ENCODE assay signal across 13 mouse cellular contexts in the genomic region with DNA sequence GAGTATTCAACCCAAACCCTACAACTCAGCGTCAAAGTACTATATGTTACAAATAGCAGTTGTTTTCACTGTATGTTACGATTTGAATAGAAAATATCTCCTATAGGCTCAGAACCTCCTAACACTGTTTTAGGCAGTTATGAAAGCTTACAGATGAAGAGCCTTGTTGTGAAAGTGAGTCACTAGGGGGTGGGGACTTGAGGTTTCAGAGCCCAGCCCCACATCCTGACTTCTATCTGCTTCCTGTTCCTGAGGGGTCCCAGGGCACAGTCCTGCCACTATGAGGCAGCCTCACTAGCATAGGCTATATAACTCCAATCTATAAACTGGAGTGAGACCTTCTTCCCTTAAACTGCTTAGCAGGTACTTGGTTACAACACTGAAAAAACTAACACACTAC. TPM values are rescaled to one million over a fixed set of nuclear protein-coding genes. Genes with fewer than 3 reads are reported as not detected.
DNase-seq lines count a peak whose midpoint lies in the region; ATAC-seq and TF ChIP-seq lines count a peak whose summit lies in the region.
"Had no signal": no experiment of that assay in that cellular context is flagged by ENCODE, and none has a peak within 500 bp of the region (broad histone marks: within the 10 kb centered on the region; RNA-seq: fewer than 3 reads in every experiment).

No protein-coding gene starts in this region.

- WGBS in hindbrain, postnatal 0 days: 94% methylated on average over 2 of the region's 2 CpGs
- WGBS in midbrain, postnatal 0 days: 97% methylated on average over 2 of the region's 2 CpGs
- 94% methylated on average over 2 of the region's 2 CpGs for WGBS in kidney, embryonic 15.5 days

- H3K4me3 ChIP-seq in bone marrow macrophage, adult 2 months (ENCODE audit: insufficient read depth, low read length): peak overlapping the region; percentile 22
- no peak overlapping the region for H3K4me3 ChIP-seq in hindbrain, postnatal 0 days (ENCODE audit: low read length)
- H3K4me3 ChIP-seq in midbrain, postnatal 0 days (ENCODE audit: low read depth, low read length): no peak overlapping the region
- no peak overlapping the region for H3K4me3 ChIP-seq in kidney, embryonic 15.5 days (replicated peaks)

- no peak for ATAC-seq in hindbrain, postnatal 0 days
- ATAC-seq in midbrain, postnatal 0 days (ENCODE audit: low FRiP score): no peak
- no peak for ATAC-seq in kidney, embryonic 15.5 days (replicated peaks; ENCODE audit: low FRiP score)
- ATAC-seq: forebrain, postnatal 0 days; midbrain, embryonic 16.5 days had no signal

- no peaks in the 10 kb centered on the region for H3K9me3 ChIP-seq in hindbrain, postnatal 0 days (ENCODE audit: low read length)
- H3K9me3 ChIP-seq in midbrain, postnatal 0 days (ENCODE audit: low read length): no peaks in the 10 kb centered on the region
- no peaks in the 10 kb centered on the region for H3K9me3 ChIP-seq in kidney, embryonic 15.5 days (replicated peaks)

- H3K9ac ChIP-seq in hindbrain, postnatal 0 days (replicated peaks; ENCODE audit: low read length): no peak overlapping the region
- H3K9ac ChIP-seq in midbrain, postnatal 0 days (replicated peaks; ENCODE audit: low read length, poor library complexity, severe bottlenecking): no peak overlapping the region
- H3K9ac ChIP-seq in kidney, embryonic 15.5 days: no peak overlapping the region
- H3K9ac ChIP-seq: forebrain, postnatal 0 days; hindbrain, embryonic 14.5 days had no signal

- peak; percentile 7 for DNase-seq in kidney, adult 9 months
- DNase-seq in kidney, postnatal 25 days: no peak
- DNase-seq in lung, postnatal 10 days: peak; percentile 28
- DNase-seq in thymus, postnatal 10 days (ENCODE audit: low spot score in 2 of 2): peak; percentile 65 to 71
- no peak for DNase-seq in hindbrain, postnatal 0 days (ENCODE audit: low spot score)
- no peak for DNase-seq in midbrain, postnatal 0 days (ENCODE audit: low spot score)
- DNase-seq: cerebellum, adult 8-10 months; forebrain, postnatal 0 days; layer of hippocampus, postnatal 36 days had no signal

- no peaks in the 10 kb centered on the region for H3K27me3 ChIP-seq in hindbrain, postnatal 0 days (ENCODE audit: insufficient read depth, low read length)
- H3K27me3 ChIP-seq in midbrain, postnatal 0 days (ENCODE audit: insufficient read depth, low read length): no peaks in the 10 kb centered on the region
- H3K27me3 ChIP-seq in kidney, embryonic 15.5 days: 0 out of 2 replicates have a peak, but pooled peaks cover 6% of the 10 kb centered on the region

- no peaks in the 10 kb centered on the region for H3K36me3 ChIP-seq in hindbrain, postnatal 0 days (ENCODE audit: insufficient read depth, low read length)
- H3K36me3 ChIP-seq in midbrain, postnatal 0 days (ENCODE audit: insufficient read depth, low read length): no peaks in the 10 kb centered on the region
- H3K36me3 ChIP-seq in kidney, embryonic 15.5 days: no peaks in the 10 kb centered on the region

- peaks cover 27% of the 10 kb centered on the region for H3K4me1 ChIP-seq in bone marrow macrophage, adult 2 months (ENCODE audit: control insufficient read depth, insufficient read depth, low read length)
- H3K4me1 ChIP-seq in hindbrain, postnatal 0 days (ENCODE audit: insufficient read depth, low read length): no peaks in the 10 kb centered on the region
- peaks cover 3% of the 10 kb centered on the region for H3K4me1 ChIP-seq in midbrain, postnatal 0 days (ENCODE audit: insufficient read depth, low read length)
- peaks cover 12% of the 10 kb centered on the region for H3K4me1 ChIP-seq in kidney, embryonic 15.5 days

- no peak overlapping the region for H3K4me2 ChIP-seq in hindbrain, postnatal 0 days (ENCODE audit: low read depth, low read length)
- no peak overlapping the region for H3K4me2 ChIP-seq in midbrain, postnatal 0 days (ENCODE audit: low read depth, low read length, poor library complexity, severe bottlenecking)
- no peak overlapping the region for H3K4me2 ChIP-seq in kidney, embryonic 15.5 days

- 0 out of 2 replicates have a peak overlapping the region, but pooled peaks have one; percentile 38 for H3K27ac ChIP-seq in bone marrow macrophage, adult 2 months (ENCODE audit: insufficient read depth, low read depth, low read length)
- H3K27ac ChIP-seq in hindbrain, postnatal 0 days: no peak overlapping the region
- H3K27ac ChIP-seq in midbrain, postnatal 0 days (ENCODE audit: low read depth, low read length): no peak overlapping the region
- no peak overlapping the region for H3K27ac ChIP-seq in kidney, embryonic 15.5 days
- H3K27ac ChIP-seq: hindbrain, embryonic 14.5 days had no signal

- TF ChIP-seq POLR2A in bone marrow macrophage, adult 2 months (IDR thresholded peaks at IDR 0.05; ENCODE audit: borderline replicate concordance, low read depth, low read length): no peak

- TF ChIP-seq CTCF in bone marrow macrophage, adult 2 months (IDR thresholded peaks at IDR 0.05; ENCODE audit: low read depth, low read length): no peak
- TF ChIP-seq CTCF in hindbrain, postnatal 0 days (IDR thresholded peaks at IDR 0.05; ENCODE audit: low read depth): no peak
- TF ChIP-seq CTCF in midbrain, postnatal 0 days (IDR thresholded peaks at IDR 0.05): no peak

RNA-seq across cellular contexts. Expression of a gene that starts 1.8 kb away (rescaled TPM):
- polyA plus RNA-seq in bone marrow macrophage, adult 2 months (2012; ENCODE audit: insufficient read depth, insufficient read length, missing spikeins): 27.2 and 29.5 TPM in 2 replicates
- total RNA-seq in hindbrain, postnatal 0 days (2014; rRNA removed): 41.7 and 49.4 TPM in 2 replicates
- 35.5 and 36.5 TPM in 2 replicates for polyA plus RNA-seq in hindbrain, postnatal 0 days (2015; fragmentation: Nextera tagmentation; extraction: Ambion mirVana)
- 57.5 and 71.7 TPM in 2 replicates for total RNA-seq in midbrain, postnatal 0 days (2014; rRNA removed)
- 38.2 and 40.0 TPM in 2 replicates for polyA plus RNA-seq in midbrain, postnatal 0 days (2015; fragmentation: Nextera tagmentation; extraction: Ambion mirVana)
- polyA plus RNA-seq in kidney, embryonic 15.5 days (2015; fragmentation: Nextera tagmentation; extraction: Ambion mirVana): 28.0 and 29.9 TPM in 2 replicates

RNA-seq across cellular contexts. Expression of a gene that starts 1.9 kb away (rescaled TPM):
- not detected in 2 replicates for polyA plus RNA-seq in bone marrow macrophage, adult 2 months (2012; ENCODE audit: insufficient read depth, insufficient read length, missing spikeins)
- 0.72 TPM in 1 of 2 replicates, not detected in the other for total RNA-seq in hindbrain, postnatal 0 days (2014; rRNA removed)
- polyA plus RNA-seq in hindbrain, postnatal 0 days (2015; fragmentation: Nextera tagmentation; extraction: Ambion mirVana): 0.13 TPM in 1 of 2 replicates, not detected in the other
- not detected in 2 replicates for total RNA-seq in midbrain, postnatal 0 days (2014; rRNA removed)
- polyA plus RNA-seq in midbrain, postnatal 0 days (2015; fragmentation: Nextera tagmentation; extraction: Ambion mirVana): not detected in 2 replicates
- polyA plus RNA-seq in kidney, embryonic 15.5 days (2015; fragmentation: Nextera tagmentation; extraction: Ambion mirVana): 0.24 TPM in 1 of 2 replicates, not detected in the other
- total RNA-seq: forebrain, postnatal 0 days; layer of hippocampus, postnatal 36 days had no signal
- polyA plus RNA-seq: hindbrain, embryonic 14.5 days; midbrain, embryonic 16.5 days had no signal

RNA-seq across cellular contexts. Expression of a gene that starts 24.5 kb away (rescaled TPM):
- polyA plus RNA-seq in bone marrow macrophage, adult 2 months (2012; ENCODE audit: insufficient read depth, insufficient read length, missing spikeins): not detected in 2 replicates
- total RNA-seq in hindbrain, postnatal 0 days (2014; rRNA removed): 0.63 and 1.2 TPM in 2 replicates
- not detected in 2 replicates for polyA plus RNA-seq in hindbrain, postnatal 0 days (2015; fragmentation: Nextera tagmentation; extraction: Ambion mirVana)
- 0.66 and 0.99 TPM in 2 replicates for total RNA-seq in midbrain, postnatal 0 days (2014; rRNA removed)
- not detected in 2 replicates for polyA plus RNA-seq in midbrain, postnatal 0 days (2015; fragmentation: Nextera tagmentation; extraction: Ambion mirVana)
- polyA plus RNA-seq in kidney, embryonic 15.5 days (2015; fragmentation: Nextera tagmentation; extraction: Ambion mirVana): 0.18 TPM in 1 of 2 replicates, not detected in the other
- polyA plus RNA-seq: hindbrain, embryonic 14.5 days; midbrain, embryonic 16.5 days had no signal

Comparison
In these comparisons a context has a peak if more than half of its experiments do, and no peak if none do; other contexts are left out.
1. DNase-seq: peak in kidney, adult 9 months (single experiment), lung, postnatal 10 days (single experiment) and thymus, postnatal 10 days (2 of 2); none in kidney, postnatal 25 days (0 of 2), hindbrain, postnatal 0 days (single experiment) and midbrain, postnatal 0 days (single experiment).